Mouse (Mus musculus) MEL (cell line): ENCODE measurements at regions not wholly inside any gene's neighbourhood (a gene's known extent, or its start where the extent isn't known, plus 50 kb on each side); places are given as distances from the start of the nearest gene placed in this dataset.

Source experiments
- DNase-seq: peaks from one replicate; pipeline ENCODE4 v3.0.0; 2011; ENCODE audit warnings: low read depth, low spot score
- H3K27ac ChIP-seq: 2 replicates; pipeline ENCODE4 v1.5.1; 2012; ENCODE audit warnings: low read depth, mild to moderate bottlenecking, control low read depth, low read length, moderate library complexity; ENCODE audit not compliant: control insufficient read depth
- H3K27me3 ChIP-seq, 2 experiments: fragments of 150-350 bp in 1 of 2; sonication (generic) in 1 of 2; 2 replicates each; pipeline ENCODE4 v1.6.1; 2012; ENCODE audit warnings: low read length in 2 of 2, mild to moderate bottlenecking in 2 of 2, improper control_type of control experiment in 1 of 2, moderate library complexity in 1 of 2; ENCODE audit not compliant: insufficient read depth in 2 of 2, control insufficient read depth in 1 of 2
- H3K36me3 ChIP-seq, 2 experiments: 2 replicates each; pipeline ENCODE4 v1.6.1; 2012 to 2014; ENCODE audit warnings: low read length in 2 of 2, improper control_type of control experiment in 1 of 2, inconsistent platforms in 1 of 2, mild to moderate bottlenecking in 1 of 2; ENCODE audit not compliant: insufficient read depth in 2 of 2, control insufficient read depth in 1 of 2
- H3K4me1 ChIP-seq, 2 experiments: fragments of 150-350 bp in 1 of 2; sonication (generic) in 1 of 2; 2 replicates each; pipeline ENCODE4 v1.6.1; 2012; ENCODE audit warnings: low read length in 2 of 2, improper control_type of control experiment in 1 of 2, mild to moderate bottlenecking in 1 of 2; ENCODE audit not compliant: insufficient read depth in 2 of 2, control insufficient read depth in 1 of 2
- H3K4me3 ChIP-seq, 2 experiments: fragments of 150-350 bp in 1 of 2; sonication (generic) in 1 of 2; 2 replicates each; pipeline ENCODE4 v1.5.1; 2012; ENCODE audit warnings: low read depth in 2 of 2, low read length in 2 of 2, mild to moderate bottlenecking in 2 of 2, moderate library complexity in 2 of 2, control low read depth in 1 of 2, improper control_type of control experiment in 1 of 2; ENCODE audit not compliant: control insufficient read depth in 1 of 2, insufficient read depth in 1 of 2
- H3K79me2 ChIP-seq: 2 replicates; pipeline ENCODE4 v1.6.1; 2012; ENCODE audit warnings: mild to moderate bottlenecking, low read length, moderate library complexity; ENCODE audit not compliant: control insufficient read depth, poor library complexity, insufficient read depth
- H3K9ac ChIP-seq: 2 replicates; pipeline ENCODE4 v1.6.1; 2012; ENCODE audit warnings: low read depth, mild to moderate bottlenecking, control low read depth, low read length, moderate library complexity; ENCODE audit not compliant: control insufficient read depth, poor library complexity, severe bottlenecking
- H3K9me3 ChIP-seq: fragments of 150-350 bp; sonication (generic); replicated peaks from 2 replicates; pipeline ENCODE4 v1.6.1; 2012; ENCODE audit warnings: mild to moderate bottlenecking, low read length, improper control_type of control experiment, moderate library complexity; ENCODE audit not compliant: insufficient read depth
- BHLHE40 ChIP-seq: IDR thresholded peaks from 2 replicates; pipeline ENCODE4 v1.6.1; 2012; ENCODE audit warnings: low read depth, mild to moderate bottlenecking, inconsistent platforms, low read length, improper control_type of control experiment, borderline replicate concordance
- CHD1 ChIP-seq: IDR thresholded peaks from 2 replicates; pipeline ENCODE4 v1.6.1; 2012; ENCODE audit warnings: low read depth, mild to moderate bottlenecking, inconsistent platforms, low read length, improper control_type of control experiment
- CHD2 ChIP-seq: IDR thresholded peaks from 2 replicates; pipeline ENCODE4 v1.6.1; 2011; ENCODE audit warnings: low read length, improper control_type of control experiment
- EP300 ChIP-seq, 2 experiments: IDR thresholded peaks; 2 replicates each; pipeline ENCODE4 v1.6.1; 2011; ENCODE audit warnings: improper control_type of control experiment in 2 of 2, low read length in 2 of 2, low read depth in 1 of 2, mild to moderate bottlenecking in 1 of 2
- ETS1 ChIP-seq: IDR thresholded peaks from 2 replicates; pipeline ENCODE4 v1.6.1; 2012; ENCODE audit warnings: low read depth, mild to moderate bottlenecking, inconsistent platforms, low read length, improper control_type of control experiment, moderate library complexity
- GATA1 ChIP-seq: IDR thresholded peaks from 2 replicates; pipeline ENCODE4 v1.6.1; 2011; ENCODE audit warnings: low read depth, low read length, improper control_type of control experiment
- HCFC1 ChIP-seq: IDR thresholded peaks from 2 replicates; pipeline ENCODE4 v1.6.1; 2012; ENCODE audit warnings: low read depth, mild to moderate bottlenecking, inconsistent platforms, low read length, improper control_type of control experiment, moderate library complexity
- JUND ChIP-seq: IDR thresholded peaks from 2 replicates; pipeline ENCODE4 v1.6.1; 2011; ENCODE audit warnings: low read depth, mild to moderate bottlenecking, improper control_type of control experiment, low read length
- MAFK ChIP-seq: IDR thresholded peaks from 2 replicates; pipeline ENCODE4 v1.6.1; 2011; ENCODE audit warnings: low read depth, mild to moderate bottlenecking, low read length, improper control_type of control experiment, borderline replicate concordance
- MXI1 ChIP-seq: IDR thresholded peaks from 2 replicates; pipeline ENCODE4 v1.6.1; 2011; ENCODE audit warnings: mild to moderate bottlenecking, low read depth, low read length, improper control_type of control experiment
- NRF1 ChIP-seq: IDR thresholded peaks from 2 replicates; pipeline ENCODE4 v1.6.1; 2014; ENCODE audit warnings: low read depth, mild to moderate bottlenecking, inconsistent platforms, low read length, improper control_type of control experiment, moderate library complexity; ENCODE audit not compliant: poor library complexity, insufficient read depth, severe bottlenecking
- POLR2AphosphoS2 ChIP-seq: IDR thresholded peaks from 2 replicates; pipeline ENCODE4 v1.6.1; 2011; ENCODE audit warnings: low read length, improper control_type of control experiment
- POLR2AphosphoS5 ChIP-seq: IDR thresholded peaks from 2 replicates; pipeline ENCODE4 v1.6.1; 2012; ENCODE audit warnings: low read depth, borderline replicate concordance, mild to moderate bottlenecking, inconsistent platforms, low read length, moderate library complexity, mixed read lengths
- SIN3A ChIP-seq: IDR thresholded peaks from 2 replicates; pipeline ENCODE4 v1.6.1; 2012; ENCODE audit warnings: low read length, improper control_type of control experiment, inconsistent platforms
- TBP ChIP-seq: IDR thresholded peaks from 2 replicates; pipeline ENCODE4 v1.8.0; 2011; ENCODE audit warnings: low read depth, low read length, improper control_type of control experiment
- USF2 ChIP-seq, 2 experiments: IDR thresholded peaks; 2 replicates each; pipeline ENCODE4 v1.6.1; 2011 to 2012; ENCODE audit warnings: improper control_type of control experiment in 2 of 2, low read length in 2 of 2, borderline replicate concordance in 1 of 2, inconsistent platforms in 1 of 2, low read depth in 1 of 2, mild to moderate bottlenecking in 1 of 2; ENCODE audit not compliant: insufficient read depth in 1 of 2
- ZC3H11A ChIP-seq: IDR thresholded peaks from 2 replicates; pipeline ENCODE4 v1.6.1; 2012; ENCODE audit warnings: low read depth, mild to moderate bottlenecking, inconsistent platforms, low read length, improper control_type of control experiment
- ZMIZ1 ChIP-seq: IDR thresholded peaks from 2 replicates; pipeline ENCODE4 v1.6.1; 2012; ENCODE audit warnings: low read depth, mild to moderate bottlenecking, inconsistent platforms, low read length, improper control_type of control experiment, moderate library complexity

DNA sequence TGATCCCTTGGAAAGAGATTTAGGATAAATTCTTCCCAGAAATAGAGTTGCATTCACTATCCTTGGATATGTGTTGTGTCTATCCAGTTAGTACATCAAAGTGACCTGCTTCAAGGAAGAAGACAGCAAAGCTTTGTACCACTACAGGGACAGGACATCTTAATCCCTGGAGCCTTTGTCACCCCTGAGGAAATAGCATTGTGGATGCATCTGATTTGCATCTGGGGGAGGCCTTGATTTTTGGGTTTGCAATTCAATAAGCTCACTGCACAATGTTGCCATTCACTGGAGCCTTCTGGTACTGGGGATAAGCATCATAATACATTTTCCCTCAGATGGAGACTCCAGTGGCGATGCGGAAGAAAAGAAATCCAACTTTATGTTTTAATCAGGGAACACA lies 229.2 kb upstream of the Dcn start:
- no peaks in the 10 kb centered on the region for H3K27me3 ChIP-seq
- no peak overlapping the region for H3K27ac ChIP-seq
- H3K4me3 ChIP-seq, result no peak overlapping the region
- no peaks in the 10 kb centered on the region for H3K4me1 ChIP-seq
- no peaks in the 10 kb centered on the region for H3K79me2 ChIP-seq
- no peak overlapping the region for H3K9ac ChIP-seq
- no peak for TF ChIP-seq CHD2
- no peak for TF ChIP-seq HCFC1
- TF ChIP-seq NRF1, result no peak
- no peak for TF ChIP-seq USF2 (IDR thresholded peaks at IDR 0.05; ENCODE audit: borderline replicate concordance in 1 of 2, insufficient read depth in 1 of 2, low read depth in 1 of 2, low read length in 2 of 2)
- TF ChIP-seq MAFK, result no peak
- no peak for TF ChIP-seq SIN3A
- TF ChIP-seq EP300 (IDR thresholded peaks at IDR 0.05; ENCODE audit: low read depth in 1 of 2, low read length in 2 of 2), result no peak
- TF ChIP-seq ZC3H11A, result no peak
- no peak for TF ChIP-seq POLR2AphosphoS2
- TF ChIP-seq CHD1, result no peak
- TF ChIP-seq, all 39 proteins: peak for 0
- Histone ChIP-seq H3K36me3 (no peaks in the 10 kb centered on the region), H3K9me3 (no peaks in the 10 kb centered on the region)
- no peak for DNase-seq

DNA sequence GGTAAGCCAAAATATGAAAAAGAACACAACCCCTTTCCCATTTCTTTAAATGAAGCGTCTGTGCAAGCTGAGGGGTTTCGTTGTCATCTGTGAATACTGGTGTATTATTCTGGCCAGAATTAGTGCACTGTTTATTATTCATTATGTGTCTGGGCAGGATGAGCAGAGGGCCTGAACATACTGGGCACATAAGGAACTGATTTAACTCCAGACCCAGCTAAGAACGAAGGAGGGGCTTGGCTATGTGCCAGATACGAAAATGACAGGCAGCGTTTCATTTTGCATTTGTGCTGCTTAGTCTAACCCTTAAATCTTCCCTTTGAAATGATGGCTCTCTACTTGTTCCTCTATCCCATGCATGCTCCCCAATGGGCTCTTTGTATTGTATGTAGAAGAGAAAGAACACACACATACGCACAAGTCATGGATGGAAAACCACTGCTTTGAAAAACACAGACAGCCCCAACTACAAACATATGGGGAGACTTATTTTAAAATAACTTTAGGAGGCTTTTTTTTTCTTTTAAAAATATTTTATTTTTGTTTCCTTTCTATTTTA lies 213.4 kb upstream of the Dcn start:
- TF ChIP-seq BHLHE40 (no peak), HCFC1 (no peak), MXI1 (no peak)
- H3K36me3 ChIP-seq, result no peaks in the 10 kb centered on the region

DNA sequence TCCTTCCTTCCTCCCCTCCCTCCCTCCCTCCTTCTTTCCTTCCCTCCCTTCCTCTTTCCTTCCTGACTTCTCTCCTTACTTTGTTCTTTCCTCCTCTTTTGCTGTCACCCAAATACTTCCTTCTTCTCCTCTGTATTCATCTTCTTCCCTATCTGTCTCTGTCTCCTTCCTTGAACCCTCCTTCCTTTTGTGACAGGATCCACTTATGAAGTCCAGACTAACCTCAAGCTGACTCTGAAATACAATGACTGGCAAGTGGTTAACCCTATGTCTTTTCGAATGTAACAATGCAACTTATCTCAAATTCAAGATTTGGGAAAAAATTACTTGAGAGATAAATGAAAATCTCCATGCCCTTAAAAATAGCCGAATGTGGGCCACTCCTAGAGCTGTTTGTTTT lies 197.0 kb upstream of the Dcn start:
- DNase-seq, result no peak
- Histone ChIP-seq H3K9me3 (no peaks in the 10 kb centered on the region), H3K4me1 (no peaks in the 10 kb centered on the region), H3K27me3 (no peaks in the 10 kb centered on the region), H3K9ac (no peak overlapping the region), H3K27ac (no peak overlapping the region), H3K79me2 (no peaks in the 10 kb centered on the region), H3K4me3 (no peak overlapping the region), H3K36me3 (no peaks in the 10 kb centered on the region)
- no peak for TF ChIP-seq ETS1
- no peak for TF ChIP-seq POLR2AphosphoS5
- no peak for TF ChIP-seq ZMIZ1
- no peak for TF ChIP-seq GATA1
- no peak for TF ChIP-seq TBP
- no peak for TF ChIP-seq JUND
- no peak for TF ChIP-seq POLR2AphosphoS2

More for the DNA sequence above, 213.4 kb upstream of the Dcn start:
- DNase-seq, result no peak
- no peaks in the 10 kb centered on the region for H3K27me3 ChIP-seq
- no peak overlapping the region for H3K27ac ChIP-seq
- H3K79me2 ChIP-seq, result no peaks in the 10 kb centered on the region
- no peaks in the 10 kb centered on the region for H3K4me1 ChIP-seq
- H3K9ac ChIP-seq, result no peak overlapping the region
- no peaks in the 10 kb centered on the region for H3K9me3 ChIP-seq
- H3K4me3 ChIP-seq, result no peak overlapping the region
